ENCODE assay signal across 17 mouse cellular contexts in the genomic region with DNA sequence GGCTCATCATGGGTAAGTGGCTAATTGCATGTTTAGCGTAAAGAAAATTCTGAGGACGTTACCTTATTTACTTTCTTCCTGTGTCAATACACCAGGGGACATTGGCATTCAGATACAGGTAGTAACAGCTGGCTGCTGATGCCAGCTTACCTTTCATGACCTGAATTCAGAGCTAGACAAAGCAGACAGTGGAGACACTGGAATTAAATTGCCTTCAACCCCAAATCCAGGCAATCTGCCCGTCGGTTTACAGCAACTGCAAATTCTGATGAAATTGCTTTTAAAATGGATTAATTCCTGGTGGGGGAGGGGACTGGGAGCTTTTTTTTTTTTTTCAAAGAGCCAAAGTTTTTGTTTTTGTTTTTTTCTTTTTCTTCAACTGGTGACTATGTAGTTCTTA.
DNase-seq lines count a peak whose midpoint lies in the region; ATAC-seq and TF ChIP-seq lines count a peak whose summit lies in the region.
"Had no signal": no experiment of that assay in that cellular context is flagged by ENCODE, and none has a peak within 500 bp of the region (broad histone marks: within the 10 kb centered on the region; RNA-seq: fewer than 3 reads in every experiment).

No protein-coding gene starts in this region.

- 52% methylated on average over 4 of the region's 4 CpGs for WGBS in lung, postnatal 0 days

- DNase-seq in adrenal gland, postnatal 14 days = peak; percentile 51
- no peak for DNase-seq in adrenal gland, postnatal 4 days (ENCODE audit: low spot score in 2 of 2)
- DNase-seq in lung, postnatal 0 days (ENCODE audit: low spot score) = peak; percentile 25
- DNase-seq in lung, postnatal 25 days (ENCODE audit: low spot score) = no peak
- DNase-seq in urinary bladder, postnatal 25 days (ENCODE audit: low spot score) = peak; percentile 9
- no peak for DNase-seq in urinary bladder, adult 18-20 months (ENCODE audit: low spot score in 2 of 2)
- peak; percentile 10 for DNase-seq in skeletal muscle tissue, adult 2 months (ENCODE audit: low read depth, low spot score)
- DNase-seq in left cerebral cortex, postnatal 10 days (ENCODE audit: extremely low spot score in 1 of 2, low spot score in 2 of 2) = no peak
- DNase-seq: cerebellum, adult 18-20 months; right cerebral cortex, postnatal 14 days; thymus, postnatal 14 days had no signal

- no peak overlapping the region for H3K4me3 ChIP-seq in lung, postnatal 0 days (ENCODE audit: low read depth, low read length)
- H3K4me3 ChIP-seq: hindbrain, embryonic 13.5 days; left cerebral cortex, adult 2 months; liver, embryonic 12.5 days had no signal

- intact Hi-C loops in left cerebral cortex, postnatal 10 days (cut with DNase I) = no loop called here

- no peaks in the 10 kb centered on the region for H3K36me3 ChIP-seq in lung, postnatal 0 days (ENCODE audit: insufficient read depth, low read length)
- H3K36me3 ChIP-seq: hindbrain, embryonic 13.5 days; liver, embryonic 12.5 days had no signal

- no peak for ATAC-seq in lung, postnatal 0 days
- ATAC-seq: CD4-positive, CD25-positive, alpha-beta regulatory T cell, adult 4 months; liver, embryonic 12.5 days had no signal

- H3K27me3 ChIP-seq in lung, postnatal 0 days (replicated peaks; ENCODE audit: insufficient read depth, low read length) = no peaks in the 10 kb centered on the region
- H3K27me3 ChIP-seq: hindbrain, embryonic 13.5 days; liver, embryonic 12.5 days had no signal

- no peak overlapping the region for H3K4me2 ChIP-seq in lung, postnatal 0 days (replicated peaks; ENCODE audit: low read depth, low read length)
- H3K4me2 ChIP-seq: hindbrain, embryonic 13.5 days; liver, embryonic 12.5 days; midbrain, embryonic 11.5 days had no signal

- H3K9ac ChIP-seq in lung, postnatal 0 days (replicated peaks; ENCODE audit: low read depth) = no peak overlapping the region
- H3K9ac ChIP-seq: hindbrain, embryonic 13.5 days; liver, embryonic 12.5 days had no signal

- no peak for TF ChIP-seq CTCF in lung, postnatal 0 days (IDR thresholded peaks at IDR 0.05)

- no peak overlapping the region for H3K27ac ChIP-seq in lung, postnatal 0 days (ENCODE audit: low read length)
- H3K27ac ChIP-seq: hindbrain, embryonic 13.5 days; kidney, postnatal 0 days; left cerebral cortex, adult 2 months; liver, embryonic 12.5 days had no signal

- no peak for TF ChIP-seq EP300 in lung, postnatal 0 days (IDR thresholded peaks at IDR 0.05)

- H3K4me1 ChIP-seq in lung, postnatal 0 days (ENCODE audit: insufficient read depth, low read depth, low read length) = peaks cover 4% of the 10 kb centered on the region
- H3K4me1 ChIP-seq: hindbrain, embryonic 13.5 days; liver, embryonic 12.5 days had no signal

- H3K9me3 ChIP-seq in lung, postnatal 0 days (ENCODE audit: low read length) = no peaks in the 10 kb centered on the region
- H3K9me3 ChIP-seq: hindbrain, embryonic 13.5 days; liver, embryonic 12.5 days had no signal

Comparison
In these comparisons a context has a peak if more than half of its experiments do, and no peak if none do; other contexts are left out.
1. DNase-seq: peak in adrenal gland, postnatal 14 days (single experiment), lung, postnatal 0 days (single experiment), urinary bladder, postnatal 25 days (single experiment) and skeletal muscle tissue, adult 2 months (single experiment); none in adrenal gland, postnatal 4 days (0 of 2), lung, postnatal 25 days (single experiment), urinary bladder, adult 18-20 months (0 of 2) and left cerebral cortex, postnatal 10 days (0 of 2).